Mouse (Mus musculus) telencephalon, adult 2 months (tissue): ENCODE data around the gene Cntnap5a.

ENCODE experiments used
- DNase-seq: peaks from one replicate; pipeline ENCODE4 v3.0.0-alpha.2; 2011; ENCODE audit warnings: low read depth, low spot score

The Cntnap5a gene

DNA sequence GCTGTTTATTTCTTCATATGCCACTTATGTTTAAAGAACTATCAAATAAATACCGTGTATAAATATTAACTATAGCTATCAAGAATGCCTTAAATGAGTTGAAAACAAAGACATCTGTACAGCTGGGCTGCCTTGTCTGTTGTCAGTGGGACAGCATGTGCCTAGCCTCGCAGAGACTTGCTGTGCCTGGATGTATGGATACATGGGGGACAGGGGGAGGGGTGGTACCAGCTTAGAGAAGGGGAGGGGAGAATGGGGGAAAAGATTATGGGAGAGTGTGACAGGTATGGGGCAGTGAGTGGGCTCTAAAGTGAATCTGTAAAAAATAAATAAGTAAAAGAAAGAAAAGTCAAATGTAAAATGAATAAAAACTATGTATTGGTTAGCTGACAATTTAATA, 681.0 kb downstream of the Cntnap5a start:
- no peak for DNase-seq

GRCm38 (mm10) chr1:116366171-116366570, 681.6 kb downstream of the Cntnap5a start:
- DNase-seq = no peak

GRCm38 (mm10) chr1:116366806-116367205, 682.2 kb downstream of the Cntnap5a start:
- DNase-seq = no peak

DNA sequence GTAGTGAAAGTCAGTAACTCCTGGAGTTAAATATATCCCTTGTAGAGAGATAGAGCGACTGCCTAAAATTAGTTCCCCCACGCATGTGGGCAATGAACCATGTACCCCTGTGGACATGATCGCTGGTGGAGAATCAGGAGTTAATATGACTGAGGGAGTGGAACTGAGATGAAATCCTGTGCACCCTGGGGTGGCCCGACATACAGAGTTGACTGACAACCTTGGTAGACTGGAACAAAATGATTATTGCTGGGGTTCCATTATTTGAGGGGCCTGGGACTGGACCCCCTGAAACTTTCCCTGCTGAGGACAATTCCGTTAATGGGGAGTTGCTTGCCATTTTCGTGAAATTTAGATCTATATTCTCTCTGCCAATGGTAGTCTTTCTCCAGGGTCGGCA, 683.0 kb downstream of the Cntnap5a start:
- DNase-seq = no peak

DNA sequence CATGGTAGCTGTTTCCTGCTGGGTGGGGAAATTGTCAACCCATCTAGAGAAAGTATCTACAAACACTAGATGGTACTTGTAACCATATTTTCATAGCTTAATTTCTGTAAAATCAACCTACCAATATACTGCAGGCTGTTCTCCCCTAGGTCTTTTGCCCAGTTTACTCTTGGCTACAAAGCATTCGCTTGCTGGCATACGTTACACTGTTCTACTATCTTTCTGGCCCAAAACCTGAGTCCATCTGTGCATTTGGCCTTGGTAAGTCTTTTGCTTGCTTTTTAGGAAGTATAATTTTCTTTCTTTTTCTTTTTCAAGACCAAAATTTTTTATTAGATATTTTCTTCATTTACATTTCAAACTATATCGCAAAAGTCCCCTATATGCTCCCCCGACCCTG, 686.3 kb downstream of the Cntnap5a start:
- DNase-seq = no peak

GRCm38 (mm10) chr1:116373551-116373950, 689.0 kb downstream of the Cntnap5a start:
- no peak for DNase-seq

DNA sequence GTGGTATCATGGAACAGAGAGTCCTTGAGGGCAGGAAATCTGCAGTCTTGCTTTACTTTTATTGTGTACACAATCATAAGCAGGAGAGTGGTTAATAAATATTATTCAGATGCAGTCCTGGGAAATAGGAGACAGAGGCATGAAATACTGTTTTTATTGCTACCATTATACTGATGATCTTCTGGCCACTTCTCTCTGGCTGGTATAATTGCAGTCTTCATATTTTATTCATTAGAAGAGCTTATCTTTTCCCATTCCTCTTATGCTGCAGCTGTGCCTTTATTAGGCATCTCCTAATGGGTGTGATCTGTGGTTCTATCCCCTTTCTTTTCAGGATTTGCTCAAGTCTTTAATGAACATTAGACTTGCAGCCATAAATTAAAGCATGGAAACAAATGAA, 707.8 kb downstream of the Cntnap5a start:
- no peak for DNase-seq

DNA sequence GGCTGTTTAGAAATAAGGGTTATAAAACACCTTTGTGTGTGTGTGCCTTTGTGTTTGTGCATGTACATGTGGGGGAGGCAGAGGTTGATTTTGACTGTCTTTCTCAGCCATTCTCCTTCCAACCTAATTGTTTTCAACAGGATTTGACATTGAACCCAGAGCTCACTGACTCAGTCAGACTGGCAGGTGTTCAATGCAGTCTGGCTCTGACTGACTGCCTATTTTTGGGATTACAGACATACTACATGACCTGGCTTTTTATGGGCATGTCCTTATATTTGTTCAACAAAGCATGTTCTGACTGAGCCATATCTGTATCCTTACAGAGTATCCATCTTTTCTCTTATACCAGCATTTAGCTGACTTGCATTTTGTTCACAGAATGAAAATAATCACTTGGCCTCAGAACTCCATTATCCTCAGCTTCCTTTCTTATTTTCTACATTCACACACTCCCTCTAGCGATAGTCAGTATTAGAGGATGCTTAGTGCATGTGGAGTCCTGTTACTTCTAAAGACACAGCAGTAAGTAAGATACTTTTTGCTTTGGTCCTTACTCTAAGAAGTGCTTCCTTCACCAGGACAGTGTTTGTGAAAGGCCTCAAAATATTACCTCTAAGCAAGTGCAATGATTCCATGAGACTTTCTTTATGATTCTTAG, 717.6 kb downstream of the Cntnap5a start:
- no peak for DNase-seq

DNA sequence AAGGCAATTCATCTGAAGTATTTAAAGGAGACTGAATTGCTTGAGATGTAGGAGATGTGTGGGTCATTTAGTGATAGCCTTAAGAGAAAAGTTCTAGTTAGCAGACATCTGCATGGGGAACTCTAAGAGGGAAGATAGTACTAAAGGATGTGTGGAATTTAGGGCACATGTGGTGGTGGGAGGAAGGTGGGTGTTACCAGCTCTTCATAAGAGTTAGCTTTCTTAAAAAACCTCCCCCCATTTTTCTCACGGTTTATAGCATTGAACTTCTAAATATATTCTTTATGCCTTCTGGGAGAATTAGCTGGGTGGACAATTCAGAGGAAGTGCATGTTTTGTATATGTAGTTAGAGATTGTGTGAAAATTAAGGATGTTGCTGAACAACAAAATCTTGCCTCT, 725.3 kb downstream of the Cntnap5a start:
- peak; percentile 64 for DNase-seq

DNA sequence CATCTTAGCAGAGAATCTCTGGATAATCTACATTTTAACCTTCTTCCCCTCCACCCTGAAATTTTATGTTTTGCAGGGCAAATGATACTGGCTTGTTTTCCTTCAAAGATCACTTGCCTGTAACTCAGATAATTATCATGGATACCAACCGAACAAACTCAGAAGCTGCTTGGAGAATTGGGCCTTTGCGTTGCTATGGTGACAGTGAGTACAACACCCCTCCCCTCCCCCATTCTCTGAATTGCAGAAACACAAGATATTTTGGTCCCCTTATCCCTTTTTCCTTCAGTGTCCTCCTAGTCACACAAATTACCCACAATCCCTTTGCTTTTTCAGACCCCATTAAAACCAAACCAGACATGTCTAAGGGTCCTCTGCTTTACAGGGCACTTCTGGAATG, 743.8 kb downstream of the Cntnap5a start:
- DNase-seq = no peak

GRCm38 (mm10) chr1:116455115-116455717, 770.7 kb downstream of the Cntnap5a start:
- no peak for DNase-seq

GRCm38 (mm10) chr1:116477703-116478102, 793.1 kb downstream of the Cntnap5a start:
- peak; percentile 53 for DNase-seq

DNA sequence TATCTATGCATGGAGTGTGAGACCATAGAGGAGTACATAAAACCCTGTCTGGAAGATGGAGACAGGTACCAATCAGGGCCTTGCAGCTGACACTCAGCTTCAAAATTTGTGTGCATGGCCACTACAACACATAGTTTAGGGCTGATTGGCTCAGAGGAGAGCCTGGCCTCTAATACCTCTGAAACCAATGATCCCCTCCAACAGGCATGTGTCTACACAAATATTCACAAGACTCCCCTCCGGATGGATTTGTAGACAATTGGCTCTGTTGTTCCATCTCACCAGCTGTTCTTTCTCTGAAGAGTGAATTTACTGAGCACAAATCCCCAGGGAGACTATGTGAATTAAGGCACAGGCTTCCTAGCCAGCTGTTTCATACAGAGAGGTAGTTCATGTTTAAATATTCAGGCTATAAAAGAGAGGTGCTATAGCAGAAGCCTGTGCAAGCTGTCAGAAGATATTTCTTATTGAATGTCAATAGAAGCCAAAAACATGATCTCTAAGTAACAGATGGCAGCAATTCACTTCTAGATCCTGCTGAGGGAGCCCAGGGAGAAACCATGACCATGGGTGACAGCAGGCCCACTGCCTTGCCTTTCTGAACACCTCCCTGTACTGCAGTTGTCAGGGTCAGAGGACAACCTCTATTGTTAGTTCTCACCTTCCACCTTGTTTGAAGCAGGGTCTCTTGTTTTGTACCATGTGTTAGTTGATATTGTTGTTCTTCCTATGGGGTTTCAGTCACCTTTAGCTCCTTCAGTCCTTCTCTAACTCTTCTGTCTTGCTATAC, 804.4 kb downstream of the Cntnap5a start:
- peak; percentile 8 for DNase-seq

GRCm38 (mm10) chr1:116577969-116578666, 893.6 kb downstream of the Cntnap5a start:
- peak; percentile 12 for DNase-seq

- DNase-seq = peak; percentile 18
Measured at GRCm38 (mm10) chr1:116616272-116616671, 931.7 kb downstream of the Cntnap5a start.
